Mouse (Mus musculus): ENCODE data around the gene Clcn7. TPM values are rescaled to one million over a fixed set of nuclear protein-coding genes. Genes with fewer than 3 reads are reported as not detected.
"Not testable (repeated sequence)": the region's sequence is repeated elsewhere in the genome, so short reads cannot be mapped to it uniquely, and the experiment has no call there.

Clcn7 gene
- total and polyA plus RNA-seq, 3 experiments = 24.6 to 28.5 (median 25.4) TPM

DNA sequence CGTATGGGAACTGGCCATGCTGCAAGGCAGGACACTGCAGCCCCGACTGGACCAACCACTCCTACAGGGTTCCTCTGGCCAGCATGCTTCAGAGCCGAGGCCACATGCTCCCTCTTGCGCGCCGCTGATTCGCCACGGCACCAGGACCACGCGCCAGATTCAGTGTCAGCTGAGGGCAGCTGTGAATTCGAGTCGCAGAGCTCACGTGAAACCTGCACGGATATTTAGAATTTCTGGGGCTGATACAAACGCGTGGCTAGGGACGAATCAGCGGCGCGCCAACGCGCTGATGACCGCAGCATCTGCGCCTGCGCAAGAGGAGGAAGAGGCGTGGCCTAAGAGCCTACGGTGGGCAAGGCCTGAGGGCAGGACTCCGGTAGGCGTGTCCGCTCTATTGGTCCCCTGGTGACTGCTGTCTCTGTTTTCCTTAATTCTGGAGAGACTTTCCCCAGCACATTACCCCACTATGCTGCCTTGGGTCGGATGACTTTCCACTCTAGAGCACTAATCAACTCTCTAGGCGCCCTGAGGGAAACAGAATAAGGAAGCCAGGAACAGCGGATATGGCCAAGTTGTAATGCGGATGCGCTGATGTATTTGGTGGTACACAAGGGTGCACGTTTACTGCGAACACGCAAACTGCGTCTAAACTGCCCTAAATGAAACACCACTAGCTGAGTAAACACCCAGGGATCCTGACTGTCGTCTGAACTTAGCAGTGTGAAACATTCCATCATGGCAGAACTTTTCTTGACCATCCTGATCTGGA lies 17.3 kb upstream of the Clcn7 start, which contains the start of gene Telo2:
TSS of gene Telo2 (minus strand) at position 304 of the 769 bp plus-strand sequence.
- intact Hi-C loops (cut with DNase I) = loop anchor here (2.0 to 5.0 kb wide), 3 partner anchors 17 to 156 kb away; partner anchors contain the start of genes Clcn7, Tmem204 and Ube2i

DNA sequence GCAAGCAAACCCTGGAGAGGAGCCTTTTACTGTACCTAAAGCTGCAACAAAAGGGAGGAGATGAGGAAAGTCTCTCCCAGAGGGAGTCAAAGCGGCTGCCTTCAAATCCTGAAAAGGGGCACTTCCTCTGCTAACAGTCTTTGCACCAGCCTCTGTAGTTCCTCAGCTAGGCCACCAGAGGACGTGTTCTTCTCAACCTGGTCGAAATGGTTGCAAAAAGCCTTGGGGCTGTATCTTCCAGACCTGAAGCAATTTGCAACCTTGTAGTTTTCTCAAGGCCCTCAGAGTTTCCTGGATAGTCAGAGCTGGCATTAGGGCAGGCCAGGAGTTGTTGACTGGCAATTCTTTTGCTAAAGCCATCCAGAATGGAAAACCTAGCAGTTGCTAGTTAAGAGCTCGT lies 15.9 kb upstream of the Clcn7 start:
- no peak overlapping the region for H3K4me3 ChIP-seq
- peaks cover 7% of the 10 kb centered on the region for H3K4me1 ChIP-seq (ENCODE audit: control insufficient read depth, insufficient read depth, low read length)
- H3K9ac ChIP-seq (ENCODE audit: low read depth, low read length) = no peak overlapping the region
- H3K79me2 ChIP-seq (replicated peaks; ENCODE audit: control insufficient read depth, insufficient read depth, low read length) = no peaks in the 10 kb centered on the region
- DNase-seq = no peak
- TF ChIP-seq EP300 (IDR thresholded peaks at IDR 0.05; ENCODE audit: insufficient read depth, low read depth, low read length) (no peak), CTCF (IDR thresholded peaks at IDR 0.05) (peak; percentile 70)
- H3K27me3 ChIP-seq (ENCODE audit: control insufficient read depth, insufficient read depth, low read length) = no peaks in the 10 kb centered on the region
- intact Hi-C loops (cut with DNase I) = loop anchor here (2.0 to 5.0 kb wide), 2 partner anchors 16 to 155 kb away; partner anchors contain the start of genes Clcn7 and Ube2i
- no peak overlapping the region for H3K27ac ChIP-seq
- 34% methylated on average over 4 of the region's 4 CpGs for WGBS
- H3K36me3 ChIP-seq (ENCODE audit: control insufficient read depth, insufficient read depth, low read length) = no peaks in the 10 kb centered on the region

More for the DNA sequence above, 17.3 kb upstream of the Clcn7 start, which contains the start of gene Telo2:
- H3K79me2 ChIP-seq (replicated peaks; ENCODE audit: control insufficient read depth, insufficient read depth, low read length) = no peaks in the 10 kb centered on the region
- peak within 1 kb of the TSS; percentile 74 for H3K9ac ChIP-seq (ENCODE audit: low read depth, low read length)
- peak; percentile 94 to 97 for DNase-seq
- H3K36me3 ChIP-seq (ENCODE audit: control insufficient read depth, insufficient read depth, low read length) = no peaks in the 10 kb centered on the region
- H3K27me3 ChIP-seq (ENCODE audit: control insufficient read depth, insufficient read depth, low read length) = no peaks in the 10 kb centered on the region
- H3K4me3 ChIP-seq = peak within 1 kb of the TSS; percentile 60
- TF ChIP-seq POLR2A (IDR thresholded peaks at IDR 0.05; ENCODE audit: insufficient read depth, low read depth, low read length) (peak; percentile 83), CTCF (IDR thresholded peaks at IDR 0.05) (0 out of 2 replicates have a peak, but pooled peaks have one; percentile 4), EP300 (IDR thresholded peaks at IDR 0.05; ENCODE audit: insufficient read depth, low read depth, low read length) (peak; percentile 57; the same call in 1 of the 2 replicates)
- peak within 1 kb of the TSS; percentile 81 for H3K27ac ChIP-seq
- WGBS = 3% methylated on average over 40 of the region's 40 CpGs
- peaks cover 10% of the 10 kb centered on the region for H3K4me1 ChIP-seq (ENCODE audit: control insufficient read depth, insufficient read depth, low read length)

DNA sequence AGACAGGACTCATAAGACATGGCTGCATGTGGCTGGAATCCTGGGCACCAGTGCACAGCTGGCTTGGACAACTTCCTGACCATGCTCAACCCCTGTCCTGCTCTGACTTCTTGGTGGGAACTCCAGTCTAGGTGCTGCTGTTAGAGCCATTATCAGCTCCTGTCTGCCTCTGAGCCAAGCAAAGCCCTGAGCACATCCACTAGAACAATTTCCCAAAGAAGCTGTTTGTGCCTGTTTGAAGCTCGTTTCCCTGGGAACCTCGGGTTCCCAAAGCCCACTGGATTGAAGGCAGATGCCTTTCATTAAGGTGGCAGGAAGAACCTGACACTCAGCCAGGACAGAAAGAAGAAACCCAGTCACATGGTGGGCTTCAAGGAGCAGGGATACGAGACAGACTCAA lies 12.8 kb upstream of the Clcn7 start, which contains the start of gene Ptx4:
TSS of gene Ptx4 (plus strand) at position 355 of the 400 bp plus-strand sequence.
- WGBS = 17% methylated on average over 3 of the region's 3 CpGs
- TF ChIP-seq EP300 (IDR thresholded peaks at IDR 0.05; ENCODE audit: insufficient read depth, low read depth, low read length) (no peak), CTCF (IDR thresholded peaks at IDR 0.05) (no peak), POLR2A (IDR thresholded peaks at IDR 0.05; ENCODE audit: insufficient read depth, low read depth, low read length) (no peak)
- intact Hi-C loops (cut with DNase I) = no loop called here
- Histone ChIP-seq H3K9ac (ENCODE audit: low read depth, low read length) (no peak within 1 kb of the TSS), H3K36me3 (ENCODE audit: control insufficient read depth, insufficient read depth, low read length) (no peaks in the 10 kb centered on the region), H3K27ac (no peak within 1 kb of the TSS), H3K79me2 (replicated peaks; ENCODE audit: control insufficient read depth, insufficient read depth, low read length) (no peaks in the 10 kb centered on the region), H3K4me3 (no peak within 1 kb of the TSS), H3K4me1 (ENCODE audit: control insufficient read depth, insufficient read depth, low read length) (peaks cover 2% of the 10 kb centered on the region; the same call in 1 of the 2 replicates), H3K27me3 (ENCODE audit: control insufficient read depth, insufficient read depth, low read length) (no peaks in the 10 kb centered on the region)
- peak in 1 of 2 experiments; percentile 34 for DNase-seq

DNA sequence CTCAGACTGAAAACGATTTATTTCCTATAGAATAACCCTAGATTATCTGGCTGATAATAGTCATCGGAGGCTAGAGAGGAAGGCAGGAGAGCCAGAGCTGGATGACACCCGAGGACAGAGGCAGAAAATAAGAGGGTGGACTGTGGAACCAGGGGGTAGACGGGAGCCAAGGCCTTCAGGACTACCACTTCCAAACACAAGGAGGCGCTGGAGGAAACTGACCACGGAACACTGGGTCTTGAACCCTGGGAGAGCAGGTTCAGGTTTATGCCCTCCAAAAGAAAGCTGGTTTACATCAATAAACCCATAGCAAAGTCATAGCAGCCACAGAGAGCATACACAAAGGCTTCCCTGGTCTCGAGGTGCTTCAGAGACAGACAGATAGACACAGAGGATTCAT lies 9.2 kb upstream of the Clcn7 start:
- no peak for DNase-seq
- TF ChIP-seq EP300 (IDR thresholded peaks at IDR 0.05; ENCODE audit: insufficient read depth, low read depth, low read length) (no peak), POLR2A (IDR thresholded peaks at IDR 0.05; ENCODE audit: insufficient read depth, low read depth, low read length) (no peak), CTCF (IDR thresholded peaks at IDR 0.05) (peak; percentile 61)
- no peaks in the 10 kb centered on the region for H3K79me2 ChIP-seq (replicated peaks; ENCODE audit: control insufficient read depth, insufficient read depth, low read length)
- H3K4me1 ChIP-seq (ENCODE audit: control insufficient read depth, insufficient read depth, low read length) = peaks cover 2% of the 10 kb centered on the region; the same call in 1 of the 2 replicates
- no peak overlapping the region for H3K27ac ChIP-seq
- intact Hi-C loops (cut with DNase I) = no loop called here
- H3K9ac ChIP-seq (ENCODE audit: low read depth, low read length) = no peak overlapping the region
- no peaks in the 10 kb centered on the region for H3K36me3 ChIP-seq (ENCODE audit: control insufficient read depth, insufficient read depth, low read length)
- no peaks in the 10 kb centered on the region for H3K27me3 ChIP-seq (ENCODE audit: control insufficient read depth, insufficient read depth, low read length)
- no peak overlapping the region for H3K4me3 ChIP-seq
- WGBS = 32% methylated on average over 7 of the region's 7 CpGs

DNA sequence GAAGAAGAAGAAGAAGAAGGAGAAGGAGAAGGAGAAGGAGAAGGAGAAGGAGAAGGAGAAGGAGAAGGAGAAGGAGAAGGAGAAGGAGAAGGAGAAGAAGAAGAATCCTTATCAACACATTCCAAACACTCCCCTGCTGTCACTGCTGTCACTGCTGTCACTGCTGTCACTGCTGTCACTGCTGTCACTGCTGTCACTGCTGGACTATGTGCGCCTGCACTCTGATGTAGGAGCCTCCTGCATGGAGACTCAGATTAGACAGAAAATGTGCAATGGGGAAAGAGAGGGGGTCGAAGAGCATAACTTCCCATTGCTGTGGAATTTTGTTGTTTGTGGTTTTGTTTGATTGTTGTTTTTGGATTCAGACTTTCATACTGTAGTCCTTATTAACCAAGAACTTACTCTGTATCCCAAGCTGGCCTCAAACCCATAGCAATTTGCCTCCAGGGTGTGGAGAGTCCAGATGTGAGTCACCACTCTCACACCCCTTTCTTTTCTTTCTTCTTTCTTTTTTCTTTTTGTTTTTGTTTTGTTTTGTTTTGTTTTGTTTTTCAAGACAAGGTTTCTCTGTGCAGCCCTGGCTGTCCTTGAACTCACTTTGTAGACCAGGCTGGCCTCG lies 7.6 kb upstream of the Clcn7 start:
- WGBS = 65% methylated on average over 3 of the region's 3 CpGs
- H3K79me2 ChIP-seq (replicated peaks; ENCODE audit: control insufficient read depth, insufficient read depth, low read length); H3K27ac ChIP-seq; DNase-seq; H3K36me3 ChIP-seq (ENCODE audit: control insufficient read depth, insufficient read depth, low read length); intact Hi-C loops (cut with DNase I); H3K4me3 ChIP-seq; H3K27me3 ChIP-seq (ENCODE audit: control insufficient read depth, insufficient read depth, low read length); H3K9ac ChIP-seq (ENCODE audit: low read depth, low read length); H3K4me1 ChIP-seq (ENCODE audit: control insufficient read depth, insufficient read depth, low read length): not testable (repeated sequence)

DNA sequence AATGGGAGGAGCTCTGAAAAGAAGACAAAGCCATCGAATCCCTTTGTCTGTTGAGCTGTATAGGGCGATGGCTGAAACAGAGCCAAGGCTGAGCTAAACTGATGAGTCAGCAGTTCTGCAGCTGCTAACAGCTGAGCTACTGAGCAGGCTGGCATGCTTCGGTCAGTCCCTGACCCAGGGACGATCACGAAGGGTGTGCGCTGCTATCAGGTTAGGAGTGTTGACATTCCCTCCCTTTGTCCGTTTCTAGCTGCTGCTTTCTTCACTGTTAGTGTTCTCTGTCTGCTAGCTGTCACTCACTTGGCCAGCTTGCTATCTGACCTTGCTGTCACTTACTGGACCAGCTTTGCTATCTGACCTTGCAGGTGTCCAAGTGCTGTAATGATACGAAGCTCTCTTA lies 6.1 kb upstream of the Clcn7 start:
- H3K9ac ChIP-seq (ENCODE audit: low read depth, low read length) = no peak overlapping the region
- DNase-seq = peak in 1 of 2 experiments; percentile 20
- no peak overlapping the region for H3K4me3 ChIP-seq
- no peak overlapping the region for H3K27ac ChIP-seq
- 19% methylated on average over 8 of the region's 8 CpGs for WGBS
- peaks cover 2% of the 10 kb centered on the region; the same call in 1 of the 2 replicates for H3K4me1 ChIP-seq (ENCODE audit: control insufficient read depth, insufficient read depth, low read length)
- H3K36me3 ChIP-seq (ENCODE audit: control insufficient read depth, insufficient read depth, low read length) = no peaks in the 10 kb centered on the region
- no peaks in the 10 kb centered on the region for H3K27me3 ChIP-seq (ENCODE audit: control insufficient read depth, insufficient read depth, low read length)
- intact Hi-C loops (cut with DNase I) = no loop called here
- no peaks in the 10 kb centered on the region for H3K79me2 ChIP-seq (replicated peaks; ENCODE audit: control insufficient read depth, insufficient read depth, low read length)
- TF ChIP-seq EP300 (IDR thresholded peaks at IDR 0.05; ENCODE audit: insufficient read depth, low read depth, low read length) = no peak
- TF ChIP-seq POLR2A (IDR thresholded peaks at IDR 0.05; ENCODE audit: insufficient read depth, low read depth, low read length) = no peak
- no peak for TF ChIP-seq CTCF (IDR thresholded peaks at IDR 0.05)
